Mouse (Mus musculus): ENCODE measurements around the gene Megf8.
"Not testable (repeated sequence)": the region's sequence is repeated elsewhere in the genome, so short reads cannot be mapped to it uniquely, and the experiment has no call there.

Gene Megf8

GRCm38 (mm10) chr7:25296945-25297453, 20.0 kb upstream of the Megf8 start:
- DNase-seq (ENCODE audit: low spot score), result no peak

GRCm38 (mm10) chr7:25297454-25298325, 19.3 kb upstream of the Megf8 start, which contains the start of gene Pafah1b3:
Pafah1b3 (minus strand) TSS chr7:25297986.
- peak; percentile 72 for DNase-seq (ENCODE audit: low spot score)

- no peak for DNase-seq (ENCODE audit: low spot score)
These were observed 15.9 kb upstream of the Megf8 start, which contains the start of gene Prr19 for GRCm38 (mm10) chr7:25301063-25301462. Prr19 (plus strand) TSS chr7:25301411.

GRCm38 (mm10) chr7:25303003-25303684, 13.8 kb upstream of the Megf8 start:
- DNase-seq (ENCODE audit: low spot score), result no peak

GRCm38 (mm10) chr7:25303685-25304006, 13.3 kb upstream of the Megf8 start:
- no peak for DNase-seq (ENCODE audit: low spot score)

- no peak for DNase-seq (ENCODE audit: low spot score)
These were observed 11.5 kb upstream of the Megf8 start for GRCm38 (mm10) chr7:25305481-25305880.

- DNase-seq (ENCODE audit: low spot score), result no peak
These were observed 10.9 kb upstream of the Megf8 start, which contains the start of gene Tmem145 for GRCm38 (mm10) chr7:25305956-25306613. Tmem145 (plus strand) TSS chr7:25306106.

GRCm38 (mm10) chr7:25306614-25306996, 10.4 kb upstream of the Megf8 start:
- no peak for DNase-seq (ENCODE audit: low spot score)

- DNase-seq (ENCODE audit: low spot score), result no peak
These were observed 8.2 kb upstream of the Megf8 start for GRCm38 (mm10) chr7:25308702-25309318.

GRCm38 (mm10) chr7:25309425-25309824, 7.5 kb upstream of the Megf8 start:
- DNase-seq (ENCODE audit: low spot score), result no peak

GRCm38 (mm10) chr7:25311193-25311592, 5.8 kb upstream of the Megf8 start:
- no peak for DNase-seq (ENCODE audit: low spot score)

GRCm38 (mm10) chr7:25313325-25313724, 3.6 kb upstream of the Megf8 start:
- DNase-seq (ENCODE audit: low spot score), result no peak

GRCm38 (mm10) chr7:25314606-25315305, 2.2 kb upstream of the Megf8 start:
- DNase-seq (ENCODE audit: low spot score), result no peak

- no peak for DNase-seq (ENCODE audit: low spot score)
These were observed 1.5 kb upstream of the Megf8 start for GRCm38 (mm10) chr7:25315306-25316041.

- no peak for DNase-seq (ENCODE audit: low spot score)
These were observed 559 bp downstream of the Megf8 start for GRCm38 (mm10) chr7:25317446-25317999.

- DNase-seq (ENCODE audit: low spot score), result no peak
These were observed 5.1 kb downstream of the Megf8 start for GRCm38 (mm10) chr7:25322058-25322484.

GRCm38 (mm10) chr7:25323219-25323618, 6.3 kb downstream of the Megf8 start:
- no peak for DNase-seq (ENCODE audit: low spot score)

GRCm38 (mm10) chr7:25325431-25325830, 8.5 kb downstream of the Megf8 start:
- not testable (repeated sequence) for DNase-seq (ENCODE audit: low spot score)

- DNase-seq (ENCODE audit: low spot score), result no peak
These were observed 9.3 kb downstream of the Megf8 start for GRCm38 (mm10) chr7:25326233-25326632.

GRCm38 (mm10) chr7:25333596-25334307, 16.8 kb downstream of the Megf8 start:
- DNase-seq (ENCODE audit: low spot score), result no peak

All from ovary, postnatal 10 days (tissue).